Mouse (Mus musculus) forebrain, embryonic 11.5 days (tissue): Measurements from ENCODE around the gene Mtrf1l. TPM values are rescaled to one million over a fixed set of nuclear protein-coding genes. Genes with fewer than 3 reads are reported as not detected.

Experiments
- ATAC-seq: fragments of 200-750 bp; cut with Nextera tagmentation; replicated peaks from 2 replicates; pipeline ENCODE4 v1.8.0; 2017; ENCODE audit warnings: moderate TSS enrichment; ENCODE audit not compliant: low FRiP score
- DNase-seq: peaks from one replicate; pipeline ENCODE4 v3.0.0-alpha.2; 2017; ENCODE audit warnings: low spot score
- H3K27ac ChIP-seq: fragments of 300-500 bp; sonication (generic); 2 replicates; pipeline ENCODE4 v1.5.1; 2014; ENCODE audit warnings: low read depth, low read length
- H3K27me3 ChIP-seq: fragments of 300-500 bp; sonication (generic); 2 replicates; pipeline ENCODE4 v1.6.1; 2014; ENCODE audit warnings: mild to moderate bottlenecking, low read length, mixed read lengths; ENCODE audit not compliant: control insufficient read depth, insufficient read depth
- H3K36me3 ChIP-seq: fragments of 300-500 bp; sonication (generic); 2 replicates; pipeline ENCODE4 v1.6.1; 2014; ENCODE audit warnings: mild to moderate bottlenecking, low read length, moderate library complexity, mixed read lengths; ENCODE audit not compliant: control insufficient read depth, insufficient read depth
- H3K4me1 ChIP-seq: fragments of 300-500 bp; sonication (generic); replicated peaks from 2 replicates; pipeline ENCODE4 v1.6.1; 2014; ENCODE audit warnings: low read length, mixed read lengths; ENCODE audit not compliant: control insufficient read depth, insufficient read depth
- H3K4me2 ChIP-seq: fragments of 300-500 bp; sonication (generic); 2 replicates; pipeline ENCODE4 v1.6.1; 2014; ENCODE audit warnings: low read depth, mild to moderate bottlenecking, low read length, moderate library complexity, mixed read lengths; ENCODE audit not compliant: severe bottlenecking
- H3K4me3 ChIP-seq: fragments of 300-500 bp; sonication (generic); 2 replicates; pipeline ENCODE4 v1.5.1; 2014; ENCODE audit warnings: low read depth, low read length
- H3K9ac ChIP-seq: fragments of 300-500 bp; sonication (generic); 2 replicates; pipeline ENCODE4 v1.6.1; 2014; ENCODE audit warnings: low read length
- H3K9me3 ChIP-seq: fragments of 300-500 bp; sonication (generic); 2 replicates; pipeline ENCODE4 v1.6.1; 2016; ENCODE audit warnings: low read length, mixed read lengths; ENCODE audit not compliant: control insufficient read depth
- WGBS: fragments of 180-500 bp; shearing (Covaris S2); extraction: QIAGEN DNeasy Blood & Tissue Kit; methylation state at CpG from one replicate; pipeline ENCODE4 v1.1.7; 2014; 5-methylcytosine and 5-hydroxymethylcytosine counted together
- polyA plus RNA-seq: library from polyadenylated mRNA; unstranded; fragments of >200 nt; fragmentation: Nextera tagmentation; extraction: Ambion mirVana; gene quantifications from 2 replicates; pipeline ENCODE4 v1.2.1, GENCODE M21; 2014

Gene Mtrf1l
- polyA plus RNA-seq, 1 experiment from 2014 or later = 15.3 TPM

- Histone ChIP-seq H3K27ac (no peak overlapping the region), H3K4me2 (no peak overlapping the region), H3K4me1 (no peaks in the 10 kb centered on the region), H3K36me3 (peaks cover 23% of the 10 kb centered on the region), H3K9me3 (no peaks in the 10 kb centered on the region), H3K4me3 (no peak overlapping the region), H3K9ac (no peak overlapping the region), H3K27me3 (no peaks in the 10 kb centered on the region)
- 94% methylated on average over 11 of the region's 11 CpGs for WGBS
- no peak for DNase-seq
- ATAC-seq = no peak
These were observed 10.0 kb downstream of the Mtrf1l start for GRCm38 (mm10) chr10:5813724-5814123.

- no peak for ATAC-seq
- no peaks in the 10 kb centered on the region for H3K27me3 ChIP-seq
- 91% methylated on average over 2 of the region's 2 CpGs for WGBS
- H3K4me3 ChIP-seq = no peak overlapping the region
- H3K27ac ChIP-seq = no peak overlapping the region
- H3K4me2 ChIP-seq = no peak overlapping the region
- DNase-seq = no peak
- H3K36me3 ChIP-seq = peaks cover 6% of the 10 kb centered on the region; the same call in 1 of the 2 replicates
- no peak overlapping the region for H3K9ac ChIP-seq
- H3K4me1 ChIP-seq = peaks cover 3% of the 10 kb centered on the region
- H3K9me3 ChIP-seq = no peaks in the 10 kb centered on the region
These were observed 16.0 kb downstream of the Mtrf1l start for GRCm38 (mm10) chr10:5807683-5808082.

- no peak overlapping the region for H3K9ac ChIP-seq
These were observed 16.7 kb downstream of the Mtrf1l start for GRCm38 (mm10) chr10:5806996-5807395.

GRCm38 (mm10) chr10:5806416-5806815 is 17.3 kb downstream of the Mtrf1l start:
- peaks cover 5% of the 10 kb centered on the region for H3K36me3 ChIP-seq
- peak overlapping the region; percentile 47 for H3K4me2 ChIP-seq
- H3K9ac ChIP-seq = peak overlapping the region; percentile 69
- H3K9me3 ChIP-seq = no peaks in the 10 kb centered on the region
- no peaks in the 10 kb centered on the region for H3K27me3 ChIP-seq
- peaks cover 3% of the 10 kb centered on the region for H3K4me1 ChIP-seq
- WGBS = 23% methylated on average over 8 of the region's 8 CpGs
- DNase-seq = no peak
- peak overlapping the region; percentile 58; the same call in 1 of the 2 replicates for H3K27ac ChIP-seq
- 0 out of 2 replicates have a peak, but pooled peaks have one; percentile 2 for ATAC-seq
- H3K4me3 ChIP-seq = peak overlapping the region; percentile 81

More at GRCm38 (mm10) chr10:5806996-5807395, 16.7 kb downstream of the Mtrf1l start:
- 75% methylated on average over 4 of the region's 4 CpGs for WGBS
- Histone ChIP-seq H3K27ac (no peak overlapping the region), H3K9me3 (no peaks in the 10 kb centered on the region), H3K36me3 (peaks cover 3% of the 10 kb centered on the region; the same call in 1 of the 2 replicates), H3K4me2 (no peak overlapping the region), H3K27me3 (no peaks in the 10 kb centered on the region), H3K4me1 (peaks cover 3% of the 10 kb centered on the region), H3K4me3 (no peak overlapping the region)
- no peak for ATAC-seq
- no peak for DNase-seq

- peak overlapping the region; percentile 47 for H3K4me2 ChIP-seq
- H3K36me3 ChIP-seq = peaks cover 5% of the 10 kb centered on the region
- WGBS = under 1% methylated on average over 43 of the region's 43 CpGs
- H3K4me3 ChIP-seq = peak overlapping the region; percentile 81
- DNase-seq (peak; percentile 98), ATAC-seq (peak; percentile 91)
- H3K27ac ChIP-seq = peak overlapping the region; percentile 87
- no peaks in the 10 kb centered on the region for H3K27me3 ChIP-seq
- peaks cover 3% of the 10 kb centered on the region for H3K4me1 ChIP-seq
- peak overlapping the region; percentile 69 for H3K9ac ChIP-seq
- H3K9me3 ChIP-seq = no peaks in the 10 kb centered on the region
These were observed 17.9 kb downstream of the Mtrf1l start for GRCm38 (mm10) chr10:5805731-5806307.

GRCm38 (mm10) chr10:5805243-5805730 is 18.4 kb downstream of the Mtrf1l start, which contains the start of gene Fbxo5:
TSS of gene Fbxo5 (minus strand) at chr10:5805600.
- H3K4me2 ChIP-seq = peak within 1 kb of the TSS; percentile 59
- peak within 1 kb of the TSS; percentile 86 for H3K9ac ChIP-seq
- peak within 1 kb of the TSS; percentile 87 for H3K27ac ChIP-seq
- H3K4me1 ChIP-seq = peaks cover 3% of the 10 kb centered on the region
- H3K4me3 ChIP-seq = peak within 1 kb of the TSS; percentile 81
- H3K27me3 ChIP-seq = no peaks in the 10 kb centered on the region
- H3K9me3 ChIP-seq = no peaks in the 10 kb centered on the region
- peaks cover 5% of the 10 kb centered on the region for H3K36me3 ChIP-seq
- ATAC-seq = peak; percentile 95
- DNase-seq = peak; percentile 98
- WGBS = under 1% methylated on average over 42 of the region's 42 CpGs

GRCm38 (mm10) chr10:5804691-5805156 is 19.0 kb downstream of the Mtrf1l start:
- H3K27ac ChIP-seq = peak overlapping the region; percentile 87
- H3K27me3 ChIP-seq = no peaks in the 10 kb centered on the region
- H3K9me3 ChIP-seq = no peaks in the 10 kb centered on the region
- DNase-seq = peak; percentile 81
- ATAC-seq = peak; percentile 47
- H3K36me3 ChIP-seq = peaks cover 8% of the 10 kb centered on the region
- H3K9ac ChIP-seq = peak overlapping the region; percentile 86
- peak overlapping the region; percentile 81 for H3K4me3 ChIP-seq
- H3K4me2 ChIP-seq = peak overlapping the region; percentile 59
- 0% methylated on average over 23 of the region's 24 CpGs for WGBS
- peaks cover 3% of the 10 kb centered on the region for H3K4me1 ChIP-seq

- Histone ChIP-seq H3K27ac (no peak overlapping the region), H3K4me1 (peaks cover 3% of the 10 kb centered on the region), H3K4me3 (peak overlapping the region; percentile 81), H3K9ac (peak overlapping the region; percentile 67), H3K27me3 (no peaks in the 10 kb centered on the region), H3K36me3 (peaks cover 8% of the 10 kb centered on the region), H3K4me2 (peak overlapping the region; percentile 56), H3K9me3 (no peaks in the 10 kb centered on the region)
- DNase-seq = no peak
- no peak for ATAC-seq
- WGBS = 6% methylated on average over 1 of the region's 1 CpGs
These were observed 20.0 kb downstream of the Mtrf1l start for GRCm38 (mm10) chr10:5803739-5804138.
